Mouse (Mus musculus): Measurements from ENCODE around the gene Pcif1.

The Pcif1 gene

GRCm38 (mm10) chr2:164923291-164923690 lies 44.2 kb downstream of the Pcif1 start:
- no peak for DNase-seq (ENCODE audit: low spot score)

- no peak for DNase-seq (ENCODE audit: low spot score)
Observed at GRCm38 (mm10) chr2:164924100-164924857, 45.2 kb downstream of the Pcif1 start.

- DNase-seq (ENCODE audit: low spot score), result no peak
Observed at GRCm38 (mm10) chr2:164930706-164931581, 51.8 kb downstream of the Pcif1 start.

- no peak for DNase-seq (ENCODE audit: low spot score)
Observed at GRCm38 (mm10) chr2:164933534-164933933, 54.4 kb downstream of the Pcif1 start.

- no peak for DNase-seq (ENCODE audit: low spot score)
Observed at GRCm38 (mm10) chr2:164935991-164936390, 56.9 kb downstream of the Pcif1 start.

- DNase-seq (ENCODE audit: low spot score), result no peak
Observed at GRCm38 (mm10) chr2:164938146-164939091, 59.3 kb downstream of the Pcif1 start.

- no peak for DNase-seq (ENCODE audit: low spot score)
Observed at GRCm38 (mm10) chr2:164939106-164939505, 60.0 kb downstream of the Pcif1 start.

- DNase-seq (ENCODE audit: low spot score), result no peak
Observed at GRCm38 (mm10) chr2:164940140-164940830, 61.2 kb downstream of the Pcif1 start, which contains the start of gene Mmp9. Gene Mmp9, plus strand, starts transcription at chr2:164940780.

- DNase-seq (ENCODE audit: low spot score), result no peak
Observed at GRCm38 (mm10) chr2:164942692-164943290, 63.7 kb downstream of the Pcif1 start.

All from c-Kit-positive CD71-positive TER-119-positive erythroid progenitor cells, embryonic 14.5 days (primary cell).